Mouse (Mus musculus) kidney, adult 8-10 months (tissue): ENCODE data around the gene Elovl6.

Experiments
- DNase-seq, 2 experiments: peaks; one replicate each; pipeline ENCODE4 v3.0.0; 2022

Gene Elovl6

DNA sequence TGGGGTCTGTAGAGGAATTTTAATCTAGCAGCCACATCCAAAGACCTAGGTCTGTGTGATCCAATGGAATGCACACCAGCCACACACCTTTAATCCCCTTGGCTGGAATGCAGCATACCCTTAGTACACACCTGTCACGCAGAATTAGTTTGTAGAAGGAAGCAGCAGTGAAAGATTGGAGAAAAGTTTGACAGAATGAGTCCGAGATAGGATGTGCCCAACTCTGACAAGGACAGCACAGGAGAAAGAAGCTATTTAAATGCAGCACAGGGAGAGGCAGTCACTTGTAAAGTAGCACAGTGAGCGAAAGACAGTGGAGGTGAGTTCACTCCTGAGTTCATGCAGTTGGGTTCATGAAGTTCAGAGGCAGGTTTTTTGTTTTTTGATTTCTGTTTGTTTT lies 11.2 kb downstream of the Elovl6 start:
- no peak for DNase-seq

DNA sequence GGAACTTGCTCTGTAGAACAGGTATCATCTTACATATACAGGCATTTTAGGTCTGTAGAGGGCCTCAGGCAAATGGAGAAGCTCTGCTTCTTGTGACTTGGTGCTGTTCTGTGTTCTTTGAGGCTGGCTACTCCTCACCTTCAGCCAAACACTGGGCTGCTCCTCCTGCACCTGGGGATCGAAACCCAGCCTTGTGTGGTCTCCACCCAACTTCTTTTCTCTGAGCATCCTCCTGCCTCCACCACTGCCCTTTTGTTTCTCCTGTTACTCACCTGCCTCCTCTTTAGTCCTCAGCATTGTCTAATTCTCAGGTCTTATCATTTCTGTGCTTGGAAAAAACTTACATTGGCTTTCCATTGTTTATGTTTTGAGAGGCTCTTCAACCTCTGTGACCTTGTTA lies 12.1 kb downstream of the Elovl6 start:
- no peak for DNase-seq

DNA sequence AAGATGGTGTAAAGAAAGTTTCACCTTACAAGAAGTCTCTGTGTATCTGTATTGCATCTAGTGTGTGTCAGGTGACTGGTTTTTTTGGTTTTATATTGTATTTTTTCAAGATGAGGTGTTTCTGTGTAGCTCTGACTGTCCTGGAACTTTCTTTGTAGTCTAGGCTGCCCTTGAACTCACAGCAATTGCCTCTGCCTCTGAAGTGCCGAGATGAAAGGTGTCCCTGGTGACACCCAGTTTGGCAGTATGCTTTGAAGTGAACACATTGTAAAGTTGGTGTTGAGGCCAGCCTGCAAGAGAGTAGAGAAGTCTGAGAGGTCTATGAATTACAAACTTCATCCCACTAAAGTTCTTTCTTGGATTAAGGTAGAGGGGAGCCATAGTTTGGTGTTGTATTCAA lies 13.1 kb downstream of the Elovl6 start:
- no peak for DNase-seq

DNA sequence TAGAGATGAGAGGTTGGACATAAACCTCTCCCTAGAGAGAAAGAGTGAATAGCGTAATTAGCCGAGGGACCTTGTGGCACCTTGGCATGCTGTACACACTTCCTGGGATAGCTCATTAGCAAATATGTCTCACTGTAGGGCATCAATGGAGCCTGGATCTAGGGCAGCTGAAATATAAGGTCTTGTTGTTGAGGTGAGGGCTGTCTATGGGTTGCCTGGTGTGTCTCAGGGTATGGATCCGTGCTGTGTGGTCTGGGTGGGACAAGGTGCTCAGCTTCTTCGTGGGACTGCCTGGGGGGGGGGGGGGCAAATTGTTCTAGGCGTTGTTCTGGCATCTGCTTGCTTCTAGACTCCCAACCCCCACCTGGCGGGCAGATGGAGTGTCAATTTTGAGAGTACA lies 13.6 kb downstream of the Elovl6 start:
- no peak for DNase-seq

DNA sequence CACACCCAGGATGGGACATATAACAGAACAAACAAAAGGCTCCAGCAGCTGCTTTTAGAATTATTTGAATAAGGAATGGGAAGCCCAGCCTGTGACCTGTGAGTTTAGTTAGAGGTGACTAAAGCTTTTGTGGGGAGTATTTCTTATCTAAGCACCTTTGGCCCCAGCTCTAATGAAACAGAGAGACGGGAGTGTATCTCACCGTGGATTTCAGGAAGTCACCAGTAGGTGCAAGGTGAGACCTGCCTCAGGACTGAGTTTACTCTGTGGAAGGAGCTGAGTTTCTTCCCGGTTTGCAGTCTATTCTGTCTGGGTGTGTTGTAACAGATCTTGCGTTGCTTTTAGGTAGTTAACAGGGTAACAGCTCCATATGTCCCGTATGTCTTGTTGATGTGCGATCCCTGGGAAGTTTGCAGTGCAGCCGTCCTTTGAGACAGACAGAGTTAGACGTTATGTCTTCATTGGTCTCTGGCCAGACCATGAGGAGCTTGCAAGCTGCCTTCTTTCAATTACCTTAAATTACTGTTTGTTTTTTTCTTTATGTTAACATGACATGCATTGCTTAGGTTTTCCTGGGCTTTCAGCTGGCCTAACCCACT lies 15.8 kb downstream of the Elovl6 start:
- no peak for DNase-seq

DNA sequence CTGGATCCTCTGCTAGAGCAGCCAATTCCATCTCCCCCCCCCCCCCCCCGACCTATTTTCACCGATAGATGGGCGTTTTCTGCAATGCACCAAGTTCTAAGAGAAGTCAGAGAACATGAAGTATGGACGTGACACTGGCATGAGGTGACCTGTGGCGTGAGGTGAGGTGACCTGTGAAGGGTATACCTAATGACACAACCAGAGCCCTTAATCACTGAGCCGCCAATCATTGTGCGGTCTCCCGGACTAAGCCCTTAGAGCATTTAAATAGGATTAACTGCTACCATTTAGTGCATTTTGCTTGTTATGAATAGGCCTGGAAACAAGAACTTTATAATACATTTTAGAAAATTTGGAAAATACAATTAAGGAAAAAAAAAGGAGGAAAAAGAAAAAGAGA lies 16.6 kb downstream of the Elovl6 start:
- DNase-seq = no peak

DNA sequence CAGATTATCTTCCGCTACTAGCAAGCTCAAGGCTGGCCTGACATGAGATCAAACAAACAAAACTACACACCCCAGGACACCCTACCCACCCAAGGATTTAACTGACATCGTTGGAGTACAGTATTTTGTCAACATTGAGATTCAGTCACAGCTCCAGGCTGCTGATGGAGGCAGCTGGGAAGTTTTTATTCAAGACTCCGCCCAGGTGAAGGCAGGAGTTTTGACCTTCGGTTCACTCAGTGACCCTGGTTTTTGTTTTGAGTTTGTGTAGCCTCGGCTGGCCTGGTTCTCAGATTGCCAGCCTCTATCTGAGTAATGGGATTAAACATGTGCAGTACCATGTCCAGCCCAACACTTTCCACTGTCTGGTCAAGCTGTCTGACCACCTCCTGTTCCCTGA lies 17.4 kb downstream of the Elovl6 start:
- no peak for DNase-seq

DNA sequence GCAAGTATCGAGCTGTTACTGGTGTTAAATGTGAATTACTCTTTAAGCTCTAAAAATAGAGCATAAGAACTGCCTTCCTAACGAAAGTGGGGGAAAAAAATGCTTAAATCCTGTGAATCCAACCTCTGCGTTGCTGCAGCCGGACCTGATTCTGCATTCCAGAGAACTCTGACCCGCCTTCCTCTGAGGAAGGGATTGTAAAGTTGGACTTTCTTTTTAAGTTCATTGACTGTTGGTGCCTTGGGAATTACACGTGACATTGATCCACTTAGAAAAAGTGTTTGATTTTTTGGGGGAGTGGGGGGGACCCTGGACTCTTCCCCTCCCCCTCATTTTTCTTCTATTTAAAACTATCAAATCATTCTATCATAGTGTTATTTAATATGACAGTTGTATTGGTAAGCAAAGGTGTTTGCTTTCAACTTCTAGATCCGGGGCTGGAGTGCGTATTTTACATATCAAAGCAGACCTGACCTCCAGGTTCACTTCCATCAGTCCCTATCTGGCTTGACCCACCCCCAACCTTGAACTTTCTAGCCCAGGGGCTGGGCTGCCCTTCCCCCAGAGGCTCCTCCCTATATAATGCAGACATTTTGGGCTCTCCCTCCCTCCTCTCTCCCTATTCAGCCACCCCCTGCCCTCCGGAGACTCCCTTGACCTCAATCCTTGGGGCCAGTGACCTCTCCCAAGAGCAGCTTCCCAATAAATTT lies 19.6 kb downstream of the Elovl6 start:
- DNase-seq = no peak

DNA sequence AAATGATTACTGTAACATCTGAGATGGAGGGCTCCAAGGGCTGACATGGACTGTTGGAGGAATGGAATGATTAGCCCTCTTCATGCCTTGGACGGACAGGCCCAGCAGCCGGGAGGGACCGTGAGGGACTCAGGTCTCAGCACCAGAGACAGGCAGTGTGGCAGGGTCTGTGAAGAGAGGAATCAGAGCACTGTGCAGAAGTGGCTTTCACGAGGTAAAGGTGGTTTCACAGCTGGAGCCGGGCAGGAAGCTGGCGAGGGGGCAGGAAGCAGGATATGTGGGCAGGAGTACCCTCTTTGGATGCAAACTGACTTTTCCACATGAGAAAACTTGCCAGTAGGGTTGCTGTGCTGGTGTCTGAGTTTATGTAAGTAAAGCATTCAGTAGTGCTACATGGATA lies 20.2 kb downstream of the Elovl6 start:
- DNase-seq = no peak

DNA sequence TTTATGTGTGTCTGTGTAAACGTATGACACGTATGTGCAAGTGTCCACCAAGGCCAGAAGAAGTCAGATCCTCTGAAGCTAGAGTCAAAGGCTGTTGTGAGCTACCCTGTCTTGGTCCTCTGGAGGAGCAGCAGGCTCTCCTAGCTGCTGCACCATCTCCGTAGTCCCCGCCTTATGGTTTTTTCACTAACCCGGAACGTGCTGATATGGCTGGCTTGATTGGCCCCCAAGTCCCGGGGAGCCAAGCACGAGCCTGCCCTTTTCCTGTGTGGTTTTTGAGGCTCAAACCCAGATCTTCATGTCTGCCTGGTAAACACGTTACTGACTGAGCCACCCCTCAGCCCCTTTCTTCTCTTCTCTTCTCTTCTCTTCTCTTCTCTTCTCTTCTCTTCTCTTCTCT lies 21.0 kb downstream of the Elovl6 start:
- DNase-seq = no peak

DNA sequence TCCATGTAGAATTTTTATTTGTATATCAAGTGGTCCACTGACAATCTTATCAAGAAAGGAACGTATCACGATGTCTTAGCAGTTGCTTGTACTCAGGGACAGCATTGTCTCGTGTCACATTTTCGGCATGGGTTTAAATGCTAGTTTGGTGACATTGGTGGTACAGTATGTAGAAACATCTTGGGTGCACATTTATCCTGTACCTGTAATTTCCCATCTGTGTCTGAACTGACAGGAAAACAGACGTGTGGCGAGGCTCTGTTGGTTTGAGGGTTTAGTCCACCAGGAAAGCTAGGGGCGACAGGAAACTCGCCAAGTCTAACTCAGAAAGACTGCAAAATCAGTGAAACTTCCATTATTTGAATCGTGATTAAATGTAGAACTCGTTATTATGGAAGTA lies 21.5 kb downstream of the Elovl6 start:
- DNase-seq = no peak

DNA sequence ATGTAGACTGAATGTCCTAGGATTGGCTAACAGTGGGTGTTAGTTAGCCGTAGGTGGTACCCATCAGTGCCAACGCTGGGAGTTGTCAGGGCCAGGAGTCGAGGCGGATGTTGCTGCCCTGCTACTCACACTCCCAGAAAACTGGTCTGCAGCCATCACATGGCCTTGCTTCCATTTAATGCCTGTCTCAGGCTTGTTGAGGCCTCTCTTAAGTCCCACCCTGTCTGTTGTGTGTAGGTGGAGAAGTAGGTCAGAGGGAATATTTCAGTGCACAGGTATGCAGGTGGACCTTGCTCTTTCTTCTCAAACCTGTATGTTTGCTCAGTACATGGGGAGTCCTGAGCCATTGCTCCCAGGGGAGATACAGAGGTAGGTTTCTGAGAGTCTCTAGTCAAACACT lies 22.3 kb downstream of the Elovl6 start:
- peak; percentile 25 to 75 for DNase-seq

DNA sequence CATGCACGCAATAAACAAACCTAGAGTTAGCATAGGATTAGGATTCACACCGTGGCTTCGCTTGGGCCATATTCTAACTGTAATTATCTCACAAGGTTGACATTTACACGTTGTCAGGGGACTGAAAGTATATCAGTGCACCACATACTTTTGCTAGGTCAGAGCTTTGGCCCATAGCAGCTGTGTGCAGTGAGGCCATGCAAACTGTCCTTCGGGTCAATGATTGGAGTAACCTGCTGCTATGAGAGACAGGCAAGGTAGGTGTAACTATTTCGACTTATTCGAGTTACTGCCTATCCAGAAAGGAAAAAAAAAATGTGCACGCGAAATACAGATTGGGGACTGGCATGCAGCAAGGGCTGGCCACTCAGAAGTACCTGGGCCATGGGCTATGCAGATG lies 24.9 kb downstream of the Elovl6 start:
- DNase-seq = peak in 1 of 2 experiments; percentile 32

DNA sequence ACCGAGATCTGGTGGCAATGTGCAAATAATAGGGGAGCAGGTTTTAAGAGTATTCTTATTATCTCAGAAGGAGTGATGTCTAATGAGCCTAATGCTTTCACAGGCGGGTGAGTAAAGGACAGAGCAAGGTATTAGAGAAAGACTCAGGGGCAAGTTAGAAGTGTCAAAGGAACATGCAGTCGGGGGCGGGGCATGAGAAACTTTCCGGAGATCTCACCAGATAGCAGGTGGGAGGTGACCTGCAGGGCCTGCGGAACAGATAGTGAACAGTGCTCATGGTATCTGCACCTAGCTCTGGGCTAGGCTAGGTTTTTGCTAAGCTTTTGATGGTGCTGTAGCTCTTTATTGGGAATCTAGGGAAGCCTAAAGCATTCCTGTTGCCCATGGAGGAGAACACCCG lies 25.4 kb downstream of the Elovl6 start:
- DNase-seq = no peak

DNA sequence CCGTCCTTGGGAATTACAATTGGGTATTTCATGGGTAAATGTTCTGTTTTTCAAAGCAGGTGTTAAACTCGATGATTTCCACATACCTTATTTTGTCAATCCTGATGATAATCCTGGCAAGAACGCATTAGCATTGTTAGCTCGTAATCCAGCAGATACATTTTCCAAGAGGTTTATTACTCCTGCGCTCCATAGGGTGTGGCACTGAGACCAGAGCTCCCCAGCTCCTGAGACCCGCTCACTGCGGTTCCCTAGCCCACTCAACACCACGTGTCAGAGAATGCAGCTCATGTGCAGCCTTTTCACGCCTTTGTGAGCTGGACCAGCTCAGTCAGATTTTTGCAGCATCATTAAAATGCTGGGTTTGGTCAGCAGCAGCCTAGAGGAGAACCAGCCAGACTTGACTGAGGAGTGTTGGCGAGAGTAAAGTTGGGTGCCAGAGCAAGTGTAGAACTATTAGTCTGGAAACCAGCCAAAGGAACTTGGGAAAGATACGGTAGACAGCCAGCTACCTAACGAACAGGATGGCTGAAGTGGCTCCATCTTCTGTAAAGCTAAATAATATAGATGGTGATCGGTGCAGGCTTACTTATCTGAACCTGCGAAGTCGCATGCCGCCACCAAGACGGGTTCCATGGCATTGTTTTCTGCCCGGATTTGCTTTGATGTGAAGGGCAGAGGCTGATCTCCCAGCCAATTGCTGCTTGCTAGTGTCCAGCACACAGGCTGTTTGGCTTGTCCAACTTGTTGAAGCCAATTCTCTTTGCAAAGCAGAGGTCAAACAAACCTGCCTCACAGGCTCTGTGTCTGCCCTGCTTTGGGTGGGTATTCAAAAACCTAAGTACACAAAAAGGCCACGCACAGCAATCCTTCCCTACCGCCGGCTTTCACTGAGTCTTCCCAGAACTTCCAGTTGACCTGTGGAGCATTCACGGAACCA lies 26.1 kb downstream of the Elovl6 start:
- DNase-seq = peak; percentile 51 to 65

DNA sequence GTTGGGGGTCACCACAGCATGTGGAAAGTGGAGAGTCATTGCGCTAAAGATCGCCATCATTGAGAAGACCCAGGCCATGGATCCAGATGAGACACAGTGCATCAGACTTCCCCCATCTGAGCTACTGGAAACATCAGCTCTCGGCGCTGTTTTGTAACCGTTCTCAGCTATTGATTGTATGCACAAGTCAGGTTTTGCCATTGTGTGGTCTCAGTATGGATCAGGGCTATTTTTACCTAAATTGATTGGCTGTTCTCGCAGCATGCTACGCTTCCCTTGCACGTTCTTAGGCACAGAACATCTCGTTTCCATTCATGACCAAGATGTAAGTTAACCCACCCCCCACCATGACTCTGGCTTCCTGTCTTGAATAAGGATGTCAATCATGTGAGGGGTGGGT lies 27.9 kb downstream of the Elovl6 start:
- no peak for DNase-seq

DNA sequence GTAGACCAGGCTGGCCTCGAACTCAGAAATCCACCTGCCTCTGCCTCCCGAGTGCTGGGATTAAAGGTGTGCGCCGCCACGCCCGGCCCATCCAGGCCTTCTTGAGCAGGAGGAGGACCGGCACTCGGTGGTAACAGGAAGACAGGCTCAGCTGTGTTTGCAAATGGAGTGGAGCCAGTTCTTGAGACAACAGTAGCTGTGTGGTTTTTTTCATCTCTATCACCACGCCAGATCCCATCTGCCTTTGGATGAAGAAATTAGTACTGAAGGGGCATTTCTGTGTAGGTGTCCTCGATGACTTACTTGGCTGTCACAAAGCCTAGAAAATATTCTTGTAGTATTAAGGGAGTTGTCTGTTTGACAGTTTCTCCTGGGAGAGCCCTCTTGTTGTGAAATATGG lies 28.9 kb downstream of the Elovl6 start:
- DNase-seq = no peak

DNA sequence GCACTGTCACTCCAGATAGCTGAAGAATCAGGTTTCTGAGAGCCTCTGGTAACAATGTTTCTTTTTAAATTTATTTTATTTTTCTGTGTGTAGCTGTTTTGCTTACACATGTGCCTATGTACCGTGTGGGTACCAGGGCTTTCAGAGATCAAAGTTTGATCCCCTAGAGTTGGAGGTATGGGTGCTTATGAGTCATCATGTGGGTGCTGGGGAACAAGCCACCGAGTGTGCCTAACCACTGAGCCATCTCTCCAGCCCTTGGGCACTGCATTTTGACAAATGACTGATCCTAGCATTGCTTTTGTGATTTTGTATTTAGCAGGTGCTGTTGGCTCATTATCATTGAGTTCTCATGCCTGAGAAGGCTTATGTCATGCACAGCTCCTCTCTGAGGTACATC lies 29.7 kb downstream of the Elovl6 start:
- no peak for DNase-seq

DNA sequence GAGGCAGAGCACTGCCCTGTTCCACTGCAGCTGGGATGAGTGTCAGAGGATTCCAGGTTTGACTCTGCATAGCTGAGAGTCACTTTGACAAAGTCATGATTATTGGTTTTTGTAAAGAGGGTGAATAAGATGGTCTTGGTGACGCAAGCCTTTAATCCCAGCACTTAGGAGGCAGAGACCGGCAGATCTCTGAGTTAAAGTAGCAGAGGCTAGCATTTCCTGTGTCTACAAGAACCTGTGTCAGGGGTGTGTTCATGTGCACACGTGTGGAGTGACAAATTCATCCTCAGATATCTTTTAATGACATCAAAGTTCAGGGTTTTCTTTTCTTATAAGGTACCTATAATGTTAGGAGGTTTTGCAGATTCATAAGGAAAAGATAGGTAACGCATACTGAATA lies 30.3 kb downstream of the Elovl6 start:
- no peak for DNase-seq

DNA sequence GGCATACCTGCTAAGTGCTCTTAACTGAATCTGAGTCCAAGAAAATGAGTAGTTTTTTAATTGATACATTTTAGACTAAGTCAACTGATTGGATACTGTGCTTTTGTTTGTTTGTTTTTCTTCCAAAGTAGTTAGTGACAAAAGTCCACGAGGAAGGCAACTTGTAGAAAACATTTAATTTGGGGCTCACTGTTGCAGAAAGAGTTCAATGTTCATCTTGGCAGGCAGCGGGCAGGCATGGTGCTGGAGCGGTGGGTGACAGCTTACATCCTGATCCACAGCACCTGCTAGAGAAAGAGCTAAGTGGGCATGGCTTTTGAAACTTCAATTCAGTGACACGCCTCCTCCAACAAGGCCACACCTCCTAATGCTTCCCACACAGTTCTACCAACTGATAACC lies 31.7 kb downstream of the Elovl6 start:
- DNase-seq = peak; percentile 42 to 55

DNA sequence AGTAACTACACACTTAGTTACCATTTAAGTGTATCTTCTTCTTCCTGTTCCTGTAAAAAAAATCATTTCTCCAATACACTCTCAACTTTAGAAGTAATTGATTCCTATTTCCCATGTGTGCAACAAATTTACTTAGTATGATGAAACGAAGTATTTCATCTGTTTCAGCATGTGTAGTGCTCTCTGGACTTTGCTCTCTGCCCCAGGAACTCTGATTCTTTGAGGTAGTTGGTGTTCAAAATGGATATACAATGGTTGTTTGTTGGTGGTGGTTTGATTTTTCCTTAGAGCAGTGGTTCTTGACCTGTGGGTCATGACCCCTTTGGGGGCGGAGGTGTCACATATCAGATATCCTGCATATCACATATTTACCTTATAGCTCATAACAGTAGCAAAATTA lies 32.7 kb downstream of the Elovl6 start:
- DNase-seq = no peak

DNA sequence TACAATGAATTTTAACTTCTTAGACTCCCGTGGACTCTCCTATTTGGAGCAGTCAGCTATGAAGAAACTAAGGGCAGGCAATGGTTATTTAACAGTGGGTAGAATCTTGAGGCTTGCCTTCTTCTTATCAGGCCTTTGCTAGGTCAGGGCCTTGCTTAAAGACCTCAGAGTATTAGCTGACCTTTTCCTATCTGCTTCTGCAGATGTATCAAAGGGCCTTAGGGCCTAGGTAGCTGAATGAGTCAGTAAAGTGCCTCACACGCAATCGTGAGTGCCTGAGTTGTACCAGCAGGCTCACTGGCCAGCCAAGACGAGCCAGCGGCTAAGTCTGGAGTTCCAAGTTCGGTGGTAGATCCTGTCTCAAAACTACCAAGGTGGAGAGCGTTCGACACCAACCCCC lies 33.3 kb downstream of the Elovl6 start:
- no peak for DNase-seq

DNA sequence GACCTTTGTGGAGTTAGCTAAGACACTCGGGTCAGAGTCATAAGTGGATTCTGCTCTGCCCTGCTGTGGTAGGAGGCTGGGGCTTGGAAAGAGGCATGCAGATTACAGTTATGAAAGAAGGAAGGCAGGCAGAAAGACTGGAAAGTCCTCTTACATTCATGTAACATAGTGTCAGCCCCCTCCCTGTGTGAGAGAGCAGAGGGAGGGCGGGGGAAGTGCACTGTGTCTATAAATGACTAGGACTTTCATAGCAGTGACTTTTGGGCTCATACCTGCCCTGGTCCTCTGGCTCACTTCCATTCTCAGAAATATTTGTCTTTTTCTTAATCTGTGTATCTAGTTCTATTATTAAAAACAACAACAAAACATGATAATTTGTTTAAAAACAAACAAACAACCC lies 33.9 kb downstream of the Elovl6 start:
- no peak for DNase-seq

DNA sequence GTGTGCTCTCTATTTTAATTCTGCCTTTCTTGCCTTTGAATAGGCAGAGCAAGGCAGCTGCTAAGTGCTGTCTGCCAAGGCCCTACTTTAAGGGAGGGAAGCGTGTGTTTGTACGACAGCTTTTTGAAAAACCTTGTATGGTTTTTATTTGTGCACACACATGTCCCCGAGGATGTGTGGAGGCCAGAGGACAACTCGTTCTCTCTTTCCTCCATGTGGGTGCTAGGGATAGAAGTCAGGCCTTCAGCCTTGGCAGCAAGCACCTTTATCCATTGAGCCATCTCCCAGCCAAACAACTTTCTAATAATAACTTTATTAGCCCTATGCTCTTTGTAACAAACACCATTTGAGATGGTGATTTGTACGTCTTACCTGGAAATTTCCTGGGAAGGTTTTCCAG lies 34.7 kb downstream of the Elovl6 start:
- DNase-seq = no peak
